Comparison of ENCODE assay signal across 9 mouse cellular contexts in genomic region chr13:92580220-92581043, GRCm38 (mm10). TPM values are rescaled to one million over a fixed set of nuclear protein-coding genes. Genes with fewer than 3 reads are reported as not detected.
A peak's percentile ranks its signal among the peaks of the same experiment; 100 is the strongest.
DNase-seq lines count a peak whose midpoint lies in the region; ATAC-seq and TF ChIP-seq lines count a peak whose summit lies in the region.
"Had no signal": no experiment of that assay in that cellular context is flagged by ENCODE, and none has a peak within 500 bp of the region (broad histone marks: within the 10 kb centered on the region; RNA-seq: fewer than 3 reads in every experiment).

No protein-coding gene starts in this region.

- H3K27me3 ChIP-seq in heart, embryonic 16.5 days (ENCODE audit: control insufficient read depth, insufficient read depth, low read length): no peaks in the 10 kb centered on the region
- no peaks in the 10 kb centered on the region for H3K27me3 ChIP-seq in liver, embryonic 13.5 days
- H3K27me3 ChIP-seq: embryonic facial prominence, embryonic 13.5 days had no signal

- peak overlapping the region; percentile 46; the same call in 1 of the 2 replicates for H3K4me2 ChIP-seq in heart, embryonic 16.5 days (ENCODE audit: low read depth, low read length)
- H3K4me2 ChIP-seq in liver, embryonic 13.5 days: no peak overlapping the region
- H3K4me2 ChIP-seq: embryonic facial prominence, embryonic 13.5 days had no signal

- peak; percentile 76 for ATAC-seq in erythroid progenitor cell, adult 5-6 weeks (replicated peaks; ENCODE audit: low FRiP score, poor library complexity, severe bottlenecking)
- ATAC-seq in heart, embryonic 16.5 days (replicated peaks; ENCODE audit: extremely low read depth, insufficient read depth, low FRiP score): peak; percentile 58
- ATAC-seq in liver, embryonic 13.5 days (ENCODE audit: low read depth): peak; percentile 67

- DNase-seq in CD8-positive naive resting alpha-beta T cell, adult 2 months (ENCODE audit: low read depth in 2 of 2, low spot score in 2 of 2): peak; percentile 43 to 47
- peak; percentile 80 for DNase-seq in kidney, postnatal 14 days
- peak; percentile 62 for DNase-seq in liver, embryonic 13.5 days
- peak; percentile 74 for DNase-seq in ovary, postnatal 14 days (ENCODE audit: low spot score)
- peak; percentile 74 for DNase-seq in thymus, postnatal 0 days (ENCODE audit: low spot score)

- peak; percentile 40 for TF ChIP-seq CTCF in bone marrow, adult 2 months (IDR thresholded peaks at IDR 0.05; ENCODE audit: control insufficient read depth, insufficient read depth, low read length)

- no peak overlapping the region for H3K27ac ChIP-seq in bone marrow, adult 2 months (ENCODE audit: control insufficient read depth, insufficient read depth, low read depth, low read length, poor library complexity)
- peak overlapping the region; percentile 67 for H3K27ac ChIP-seq in heart, embryonic 16.5 days (ENCODE audit: low read length)
- peak overlapping the region; percentile 6; the same call in 1 of the 2 replicates for H3K27ac ChIP-seq in liver, embryonic 13.5 days
- H3K27ac ChIP-seq: embryonic facial prominence, embryonic 13.5 days had no signal

- no peaks in the 10 kb centered on the region for H3K36me3 ChIP-seq in heart, embryonic 16.5 days (ENCODE audit: control insufficient read depth, insufficient read depth)
- no peaks in the 10 kb centered on the region for H3K36me3 ChIP-seq in liver, embryonic 13.5 days
- H3K36me3 ChIP-seq: embryonic facial prominence, embryonic 13.5 days had no signal

- no peaks in the 10 kb centered on the region for H3K9me3 ChIP-seq in heart, embryonic 16.5 days (replicated peaks; ENCODE audit: control insufficient read depth, low read length)
- H3K9me3 ChIP-seq in liver, embryonic 13.5 days (replicated peaks): no peaks in the 10 kb centered on the region
- H3K9me3 ChIP-seq: embryonic facial prominence, embryonic 13.5 days had no signal

- no peak for TF ChIP-seq POLR2A in bone marrow, adult 2 months (IDR thresholded peaks at IDR 0.05; ENCODE audit: borderline replicate concordance, control insufficient read depth, low read depth, low read length)

- 0 out of 2 replicates have a peak overlapping the region, but pooled peaks have one; percentile 50 for H3K9ac ChIP-seq in heart, embryonic 16.5 days (ENCODE audit: low read length)
- H3K9ac ChIP-seq in liver, embryonic 13.5 days: no peak overlapping the region
- H3K9ac ChIP-seq: embryonic facial prominence, embryonic 13.5 days had no signal

- no peak overlapping the region for H3K4me3 ChIP-seq in bone marrow, adult 2 months (replicated peaks; ENCODE audit: control insufficient read depth, low read depth, low read length)
- H3K4me3 ChIP-seq in heart, embryonic 16.5 days (ENCODE audit: low read length): no peak overlapping the region
- no peak overlapping the region for H3K4me3 ChIP-seq in liver, embryonic 13.5 days (replicated peaks)
- H3K4me3 ChIP-seq: embryonic facial prominence, embryonic 13.5 days had no signal

- H3K4me1 ChIP-seq in bone marrow, adult 2 months (ENCODE audit: control insufficient read depth, insufficient read depth, low read length): no peaks in the 10 kb centered on the region; the same call in 1 of the 2 replicates
- peaks cover 6% of the 10 kb centered on the region for H3K4me1 ChIP-seq in heart, embryonic 16.5 days (ENCODE audit: control insufficient read depth, insufficient read depth, low read length)
- peaks cover 15% of the 10 kb centered on the region for H3K4me1 ChIP-seq in liver, embryonic 13.5 days (replicated peaks)
- H3K4me1 ChIP-seq: embryonic facial prominence, embryonic 13.5 days had no signal

- 36% methylated on average over 10 of the region's 10 CpGs for WGBS in bone marrow, adult 2 months
- 22% methylated on average over 10 of the region's 10 CpGs for WGBS in heart, embryonic 16.5 days
- whole genome bisulfite sequencing in liver, embryonic 13.5 days (ENCODE audit: insufficient replicate concordance): 36% methylated on average over 10 of the region's 10 CpGs

RNA-seq across cellular contexts. Expression of gene Spz1, which starts 4.5 kb away (rescaled TPM):
- not detected in 2 replicates for polyA plus RNA-seq in bone marrow, adult 2 months (2011; ENCODE audit: insufficient read depth, insufficient read length, low replicate concordance, missing spikeins)
- not detected in 2 replicates for total RNA-seq in erythroid progenitor cell, adult 5-6 weeks (2015; ENCODE audit: low replicate concordance)
- total RNA-seq in erythroid progenitor cell, adult 5-6 weeks (2017; ENCODE audit: low replicate concordance): not detected in 2 replicates
- not detected in 2 replicates for polyA plus RNA-seq in heart, embryonic 16.5 days (2015; fragmentation: Nextera tagmentation; extraction: Ambion mirVana)
- not detected in 2 replicates for polyA plus RNA-seq in liver, embryonic 13.5 days (2015; fragmentation: Nextera tagmentation; extraction: Ambion mirVana)
- not detected in 2 replicates for polyA plus RNA-seq in thymus, postnatal 0 days (2015; fragmentation: Nextera tagmentation; extraction: Ambion mirVana)
- polyA plus RNA-seq: embryonic facial prominence, embryonic 13.5 days had no signal

RNA-seq across cellular contexts. Expression of gene Serinc5, which starts 30.5 kb away (rescaled TPM):
- polyA plus RNA-seq in bone marrow, adult 2 months (2011; ENCODE audit: insufficient read depth, insufficient read length, low replicate concordance, missing spikeins): 17.2 and 17.4 TPM in 2 replicates
- total RNA-seq in erythroid progenitor cell, adult 5-6 weeks (2015; ENCODE audit: low replicate concordance): 33.5 and 56.6 TPM in 2 replicates
- total RNA-seq in erythroid progenitor cell, adult 5-6 weeks (2017; ENCODE audit: low replicate concordance): 44.0 and 54.7 TPM in 2 replicates
- polyA plus RNA-seq in heart, embryonic 16.5 days (2015; fragmentation: Nextera tagmentation; extraction: Ambion mirVana): 11.0 and 13.6 TPM in 2 replicates
- polyA plus RNA-seq in liver, embryonic 13.5 days (2015; fragmentation: Nextera tagmentation; extraction: Ambion mirVana): 14.7 and 20.2 TPM in 2 replicates
- 27.0 and 32.2 TPM in 2 replicates for polyA plus RNA-seq in thymus, postnatal 0 days (2015; fragmentation: Nextera tagmentation; extraction: Ambion mirVana)

RNA-seq across cellular contexts. Expression of gene Zfyve16, which starts 49.8 kb away (rescaled TPM):
- 1.8 and 5.2 TPM in 2 replicates for polyA plus RNA-seq in bone marrow, adult 2 months (2011; ENCODE audit: insufficient read depth, insufficient read length, low replicate concordance, missing spikeins)
- 1.4 and 3.4 TPM in 2 replicates for total RNA-seq in erythroid progenitor cell, adult 5-6 weeks (2015; ENCODE audit: low replicate concordance)
- total RNA-seq in erythroid progenitor cell, adult 5-6 weeks (2017; ENCODE audit: low replicate concordance): 1.7 and 3.9 TPM in 2 replicates
- 7.0 and 7.5 TPM in 2 replicates for polyA plus RNA-seq in heart, embryonic 16.5 days (2015; fragmentation: Nextera tagmentation; extraction: Ambion mirVana)
- 1.5 and 2.0 TPM in 2 replicates for polyA plus RNA-seq in liver, embryonic 13.5 days (2015; fragmentation: Nextera tagmentation; extraction: Ambion mirVana)
- 4.7 and 5.3 TPM in 2 replicates for polyA plus RNA-seq in thymus, postnatal 0 days (2015; fragmentation: Nextera tagmentation; extraction: Ambion mirVana)
